Mouse (Mus musculus): ENCODE measurements around the gene Dpt.
"Not testable (repeated sequence)": the region's sequence is repeated elsewhere in the genome, so short reads cannot be mapped to it uniquely, and the experiment has no call there.

Gene Dpt

DNA sequence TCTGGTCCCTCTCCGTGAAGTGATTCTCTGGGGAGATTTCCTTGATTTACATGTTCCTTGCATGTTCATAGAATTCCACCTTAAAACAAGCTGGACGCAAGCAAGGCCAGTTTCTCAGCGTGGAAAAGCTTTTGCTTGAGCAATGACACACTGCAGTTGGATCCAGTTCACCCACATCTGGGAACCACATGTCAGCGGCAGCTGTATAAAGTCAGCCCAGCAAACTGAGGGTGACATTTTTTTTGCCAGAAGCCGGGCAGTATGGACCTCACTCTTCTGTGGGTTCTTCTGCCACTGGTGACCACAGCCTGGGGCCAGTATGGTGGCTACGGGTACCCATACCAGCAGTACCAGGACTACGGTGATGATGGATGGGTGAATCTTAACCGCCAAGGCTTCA is at the start of gene Dpt:
Gene Dpt, plus strand, starts transcription at position 174 of the 400 bp plus-strand sequence.
- peak; percentile 9 for DNase-seq (ENCODE audit: low read depth, low spot score)

DNA sequence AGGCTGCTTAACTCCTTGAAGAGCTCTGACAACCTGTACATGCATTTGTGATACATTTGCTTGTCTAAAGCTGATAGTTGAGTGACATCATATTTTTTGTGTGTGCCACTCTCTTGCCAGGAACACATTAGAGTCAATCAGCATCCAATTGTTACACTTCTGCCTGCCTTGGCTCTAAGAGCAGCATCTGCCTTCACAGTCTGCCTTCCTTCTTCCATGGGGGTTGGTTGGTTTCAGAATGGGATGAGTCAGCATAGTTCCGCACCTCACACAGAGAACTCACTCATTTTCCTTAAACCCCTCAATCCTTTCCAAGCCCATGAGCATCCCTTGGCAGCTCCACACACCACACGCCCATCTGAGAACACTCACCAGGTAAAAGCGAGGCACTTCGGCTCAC is 42.7 kb upstream of the Dpt start:
- no peak for DNase-seq (ENCODE audit: low read depth, low spot score)

DNA sequence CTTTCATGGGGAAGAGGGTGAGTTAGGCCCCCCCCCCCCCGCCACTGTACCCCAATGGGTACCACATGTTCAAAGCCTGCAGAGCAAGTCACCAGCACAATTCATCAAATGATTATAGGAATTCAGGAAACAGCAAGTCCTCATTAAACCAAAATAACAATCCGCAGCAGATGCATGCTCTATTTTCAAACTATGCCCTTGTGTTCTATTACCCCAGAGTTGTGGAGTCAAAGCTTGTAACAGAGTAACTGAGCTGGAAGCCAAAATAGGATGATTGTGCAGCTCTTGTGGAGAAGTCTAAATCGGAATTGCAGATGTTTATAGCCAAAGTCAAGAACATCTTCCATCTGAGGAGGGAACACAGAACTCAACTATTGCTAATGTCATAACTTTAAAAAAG is 40.8 kb upstream of the Dpt start:
- DNase-seq (ENCODE audit: low read depth, low spot score) = no peak

DNA sequence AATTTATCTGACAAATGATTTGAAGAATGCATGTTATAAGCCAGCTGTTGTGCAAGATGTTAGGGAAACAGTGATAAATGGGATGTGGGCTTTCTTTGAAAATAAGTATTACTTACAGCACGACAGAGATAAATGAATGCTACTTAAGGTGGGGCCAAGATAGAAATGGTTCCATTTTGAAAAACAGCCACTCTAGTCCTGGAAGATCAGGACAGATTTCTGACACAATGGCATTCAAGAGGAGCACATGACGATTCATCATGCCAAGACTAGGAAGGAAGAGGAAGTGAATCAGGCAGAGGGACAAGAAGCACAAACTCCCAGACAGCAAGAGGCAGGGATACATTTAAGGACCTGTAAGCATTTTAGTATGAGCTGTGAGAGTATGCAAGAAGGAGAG is 39.5 kb upstream of the Dpt start:
- DNase-seq (ENCODE audit: low read depth, low spot score) = no peak

DNA sequence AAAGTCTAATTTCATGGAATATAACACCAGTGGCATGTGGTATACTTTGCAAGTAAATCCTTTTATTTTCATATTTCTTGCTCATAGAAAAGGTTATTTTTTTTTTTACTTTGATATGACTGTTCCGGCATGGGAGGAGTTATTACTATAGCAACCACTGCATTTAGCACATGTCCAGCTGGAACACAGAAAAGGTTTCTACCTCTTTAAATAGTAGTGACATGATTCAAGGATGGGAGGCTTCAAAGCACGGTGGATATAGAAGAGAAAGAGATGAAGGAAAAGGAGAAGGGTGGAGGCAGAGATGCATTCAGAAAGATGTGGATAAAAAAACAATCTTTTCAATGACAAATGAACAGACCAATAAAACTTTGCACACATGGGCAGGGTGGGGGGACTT is 38.0 kb upstream of the Dpt start:
- no peak for DNase-seq (ENCODE audit: low read depth, low spot score)

DNA sequence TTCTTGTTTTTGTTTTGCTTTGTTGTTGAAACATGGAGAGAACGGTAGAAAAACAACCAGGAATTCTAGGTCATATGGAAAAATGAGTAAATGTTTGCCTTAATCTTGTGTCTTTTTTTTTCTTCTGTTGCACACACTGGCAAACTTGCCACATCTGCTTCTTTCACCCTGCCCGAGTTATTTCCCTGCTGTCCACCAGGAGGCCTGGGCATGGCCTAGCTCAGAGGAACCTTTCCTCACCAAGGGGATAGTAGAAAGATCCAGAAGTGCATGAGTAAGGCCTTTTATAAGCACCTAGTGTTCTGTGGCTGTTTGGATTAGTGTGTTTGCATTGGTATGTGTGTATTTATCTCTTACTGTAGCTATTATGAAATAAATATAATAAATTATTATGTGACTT is 34.2 kb upstream of the Dpt start:
- DNase-seq (ENCODE audit: low read depth, low spot score) = no peak

DNA sequence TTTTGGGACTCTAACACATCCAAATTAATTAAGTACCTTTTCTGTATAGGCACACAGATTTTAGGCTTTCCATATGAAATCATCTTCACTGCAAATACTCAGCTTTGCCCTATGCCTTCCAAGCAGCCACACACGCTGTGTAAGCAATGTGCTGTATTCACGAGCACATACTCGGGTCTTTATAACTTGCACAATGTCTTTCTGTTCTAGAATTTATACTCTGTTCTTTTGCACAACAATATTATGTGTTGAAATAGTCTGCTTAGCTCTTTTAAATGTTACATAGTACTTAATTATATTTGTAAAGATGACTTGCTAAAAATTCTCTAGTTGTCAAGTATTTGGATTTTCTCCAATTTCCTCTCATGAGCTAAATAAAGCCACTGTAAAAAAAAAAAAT is 29.8 kb upstream of the Dpt start:
- no peak for DNase-seq (ENCODE audit: low read depth, low spot score)

DNA sequence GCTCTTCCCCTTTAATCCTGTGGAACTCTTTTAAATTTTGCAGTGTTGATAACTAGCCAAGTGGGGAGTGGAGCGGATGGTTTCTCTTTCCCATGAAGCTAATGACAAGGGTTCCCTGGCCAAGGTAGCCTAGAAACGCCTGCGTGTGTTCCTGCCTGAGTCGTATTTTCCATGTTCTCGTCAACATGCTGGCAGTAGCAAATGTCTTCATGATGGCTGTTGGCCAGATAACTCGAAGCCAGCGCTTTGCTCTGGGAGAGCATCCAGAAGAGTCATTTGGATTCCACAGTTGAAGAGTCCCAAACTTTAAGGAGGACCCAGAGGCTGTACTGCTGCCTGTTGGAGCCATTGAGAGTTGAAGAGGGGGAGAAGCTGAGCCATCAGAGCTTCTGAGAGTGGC is 25.8 kb upstream of the Dpt start:
- DNase-seq (ENCODE audit: low read depth, low spot score) = no peak

DNA sequence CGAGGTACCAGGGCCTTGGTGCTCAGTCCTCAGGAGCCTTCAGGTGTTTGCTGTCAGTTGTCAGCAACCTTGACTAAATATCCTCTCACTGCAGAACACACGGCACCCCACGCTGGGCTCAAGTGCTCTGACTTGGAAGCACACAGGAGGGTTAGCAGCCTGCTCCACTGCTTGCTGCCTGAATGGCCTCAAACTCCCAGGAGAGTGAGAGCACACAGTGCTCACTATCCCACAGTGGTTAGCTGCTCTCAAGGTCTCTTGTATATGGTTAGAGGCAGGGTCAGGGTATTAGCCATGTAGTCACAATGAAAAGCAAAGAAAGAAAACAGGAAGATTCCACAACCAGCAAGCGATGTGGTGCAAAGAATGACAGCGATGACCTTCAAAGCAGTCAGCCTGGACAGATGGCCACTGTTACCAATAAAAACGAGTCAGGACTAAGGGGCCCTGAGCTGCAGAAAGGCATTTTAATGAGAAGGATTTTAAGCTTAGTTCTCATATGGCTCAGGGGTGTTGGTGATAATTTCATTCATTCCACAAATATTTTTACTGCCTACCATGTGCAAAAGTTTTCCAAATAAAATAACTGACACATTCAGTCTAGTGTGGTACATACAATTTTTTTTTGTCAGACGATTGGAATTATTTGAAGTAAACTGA is 15.5 kb upstream of the Dpt start:
- no peak for DNase-seq (ENCODE audit: low read depth, low spot score)

DNA sequence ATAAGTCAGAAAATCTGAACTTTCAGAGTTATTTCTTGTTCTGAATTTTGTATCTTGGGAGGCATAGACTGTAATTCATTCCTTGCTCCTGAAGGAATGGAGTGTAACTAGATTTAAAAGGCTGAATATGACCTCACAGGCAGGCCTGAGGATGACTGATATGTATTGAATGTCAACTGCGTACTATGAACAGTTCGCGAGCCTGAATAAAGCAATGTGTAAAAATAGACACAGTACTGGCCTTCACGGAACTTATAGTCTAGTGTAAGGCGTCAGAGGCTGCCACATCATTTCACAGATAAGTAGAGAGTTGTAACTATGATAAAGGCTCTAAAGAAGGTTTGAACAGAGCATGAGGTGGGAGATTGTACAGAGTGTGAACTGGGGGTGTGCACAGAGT is 10.3 kb upstream of the Dpt start:
- no peak for DNase-seq (ENCODE audit: low read depth, low spot score)

DNA sequence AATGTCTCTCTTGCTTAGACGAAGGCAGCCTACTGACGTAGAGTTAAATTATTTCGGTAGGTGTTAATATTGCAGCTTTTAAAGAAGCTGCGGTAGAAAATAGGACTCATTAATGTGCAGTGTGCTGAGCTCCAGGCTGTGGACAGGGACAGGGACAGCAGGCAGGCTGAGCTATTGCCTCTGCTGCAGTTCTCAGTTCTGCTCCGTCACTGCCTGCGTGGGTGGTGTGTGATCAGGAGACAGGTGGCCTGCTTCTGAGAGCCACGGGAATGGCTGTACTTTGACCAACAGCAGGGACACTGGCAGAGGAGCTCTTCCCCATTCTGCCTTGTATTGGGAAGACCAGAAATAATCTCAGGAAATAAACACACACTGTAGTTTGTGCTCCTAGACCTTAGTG is 8.7 kb upstream of the Dpt start:
- DNase-seq (ENCODE audit: low read depth, low spot score) = no peak

DNA sequence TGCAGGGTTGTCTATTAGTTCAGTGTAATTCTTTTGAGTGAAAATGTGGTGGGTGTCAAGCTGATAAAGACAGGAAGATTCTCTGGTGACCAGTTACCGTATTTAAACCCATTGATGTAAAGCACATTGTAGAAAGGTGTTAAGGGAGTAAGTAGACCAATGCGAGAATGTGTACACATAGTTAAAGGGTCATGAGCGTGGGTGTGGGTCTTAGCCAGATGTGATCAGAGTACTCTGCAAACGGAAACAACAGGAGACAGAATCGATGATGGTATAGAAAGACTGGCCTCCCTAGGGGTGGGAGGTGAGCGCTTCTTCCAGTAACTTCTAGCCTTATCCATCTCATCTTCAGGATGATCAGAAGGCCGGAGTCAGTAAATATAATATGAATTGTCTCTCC is 8.2 kb upstream of the Dpt start:
- no peak for DNase-seq (ENCODE audit: low read depth, low spot score)

DNA sequence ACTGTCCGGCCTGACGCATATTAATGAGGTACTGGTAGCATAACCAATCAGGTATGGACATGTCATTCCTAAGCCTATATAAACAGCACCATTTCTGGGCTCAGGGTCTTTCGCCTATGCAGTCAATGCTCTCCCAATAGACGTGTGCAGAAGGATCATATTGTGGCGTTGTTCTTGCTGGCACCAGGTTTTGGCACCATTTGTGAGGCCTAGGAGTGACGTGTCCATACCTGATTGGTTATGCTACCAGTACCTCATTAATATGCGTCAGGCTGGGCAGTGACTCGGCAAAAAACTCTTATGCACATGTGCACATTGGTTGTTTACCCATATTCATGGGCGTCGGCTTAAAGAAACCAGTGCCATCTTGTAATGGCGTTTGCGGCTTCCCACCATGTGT is 6.1 kb upstream of the Dpt start:
- not testable (repeated sequence) for DNase-seq (ENCODE audit: low read depth, low spot score)

DNA sequence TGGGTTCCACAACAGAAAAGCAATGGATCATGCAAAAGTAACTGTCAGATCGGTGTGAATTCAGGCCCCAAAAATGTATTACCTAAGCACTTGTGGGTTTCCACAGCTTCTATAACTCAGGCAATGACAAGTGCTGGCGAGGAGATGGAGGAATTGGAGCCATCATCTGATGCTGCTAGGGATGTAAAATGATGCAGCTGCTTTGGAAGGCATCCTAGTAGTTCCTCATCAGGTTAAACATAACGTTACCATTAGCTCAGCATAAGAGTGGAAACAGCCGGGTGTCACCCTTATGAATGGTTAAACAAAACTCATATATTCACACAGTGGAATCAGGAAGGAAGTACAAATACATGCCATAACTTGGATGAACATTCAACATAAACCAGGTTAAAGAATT is 3.4 kb upstream of the Dpt start:
- no peak for DNase-seq (ENCODE audit: low read depth, low spot score)

DNA sequence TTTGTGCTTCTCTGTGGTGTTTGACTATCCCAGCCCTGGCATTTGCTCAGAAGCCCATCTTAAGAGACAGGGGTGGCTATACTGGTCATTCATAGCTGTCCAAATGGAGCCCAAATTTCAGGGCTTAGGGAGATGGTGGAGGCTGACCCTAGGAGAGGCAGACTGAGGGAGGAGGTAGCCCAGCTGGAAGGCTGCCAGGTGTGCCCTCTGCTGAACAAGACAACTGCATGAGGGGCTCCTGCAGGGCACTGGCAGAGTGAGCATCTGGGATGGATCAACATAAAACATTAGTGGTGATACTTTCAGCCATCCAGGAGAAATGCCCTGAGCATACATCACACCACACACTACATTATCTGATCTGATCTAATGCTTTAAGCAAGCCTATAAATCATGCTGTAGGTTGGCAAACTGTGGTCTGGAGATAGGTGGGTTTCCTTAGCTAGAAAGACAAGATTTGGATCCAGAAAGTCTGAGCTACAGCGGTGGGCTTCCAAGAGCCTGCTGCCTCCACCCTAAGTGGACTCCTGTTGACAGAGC is 1.4 kb downstream of the Dpt start:
- no peak for DNase-seq (ENCODE audit: low read depth, low spot score)

DNA sequence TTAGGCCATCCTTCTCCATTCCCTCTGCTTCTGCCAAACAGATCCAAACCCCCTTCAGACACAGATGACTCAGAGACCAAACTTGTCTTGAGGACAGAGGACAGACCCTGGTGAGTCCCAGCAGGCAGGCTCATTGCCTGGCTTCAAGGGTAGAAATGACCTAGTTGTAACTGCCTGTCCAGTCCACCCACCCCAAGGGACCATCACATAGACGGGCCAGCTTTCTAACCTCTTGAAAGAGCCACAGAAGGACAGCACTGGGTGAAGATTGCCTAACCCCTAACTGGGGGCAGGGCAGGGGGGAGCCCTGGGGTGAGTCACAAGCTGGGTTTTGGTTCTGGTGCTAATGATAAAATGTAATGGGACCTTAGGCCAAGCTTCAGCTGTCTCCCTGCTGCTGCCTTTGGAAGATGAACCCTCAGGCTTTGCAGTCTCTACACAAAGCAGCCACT is 2.1 kb downstream of the Dpt start:
- DNase-seq (ENCODE audit: low read depth, low spot score) = no peak

DNA sequence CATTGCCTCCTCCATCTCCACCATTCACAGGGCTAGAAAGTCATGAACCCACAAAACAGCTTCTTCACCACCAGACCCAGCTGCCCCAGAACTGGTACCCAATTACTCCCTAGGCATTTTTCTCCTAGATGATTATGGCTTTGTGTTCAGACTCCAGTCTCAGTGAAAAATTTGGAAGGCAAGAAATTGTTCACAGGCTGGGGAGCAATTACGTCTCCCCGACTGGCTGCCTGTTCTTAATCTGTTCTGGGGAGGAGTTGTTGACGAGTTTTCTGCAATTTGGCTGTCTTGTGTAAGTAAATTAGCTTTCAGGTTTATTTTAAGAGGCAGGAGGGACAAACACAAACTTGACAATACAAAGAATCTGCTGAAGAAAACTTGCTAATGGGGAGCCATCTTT is 2.7 kb downstream of the Dpt start:
- DNase-seq (ENCODE audit: low read depth, low spot score) = no peak

DNA sequence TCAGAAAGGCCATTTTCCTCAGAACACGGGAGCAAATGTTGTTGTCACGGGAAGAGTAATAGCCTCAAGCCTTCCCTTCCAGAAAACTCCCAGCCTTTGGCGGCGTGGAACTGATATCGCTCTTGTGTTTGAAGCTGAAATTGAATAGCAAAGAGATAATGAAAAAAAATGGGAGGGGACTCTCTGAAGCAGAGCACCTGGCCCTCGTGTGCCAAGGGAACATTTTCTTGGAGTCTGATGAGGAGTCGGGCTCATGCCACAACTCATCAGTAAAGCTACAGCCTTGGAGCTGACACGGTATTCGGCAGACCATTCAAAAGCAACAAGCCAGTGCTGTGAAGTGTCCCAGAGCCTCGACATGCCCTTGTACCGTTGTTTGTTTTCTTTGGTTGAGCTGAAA is 7.8 kb downstream of the Dpt start:
- DNase-seq (ENCODE audit: low read depth, low spot score) = no peak

DNA sequence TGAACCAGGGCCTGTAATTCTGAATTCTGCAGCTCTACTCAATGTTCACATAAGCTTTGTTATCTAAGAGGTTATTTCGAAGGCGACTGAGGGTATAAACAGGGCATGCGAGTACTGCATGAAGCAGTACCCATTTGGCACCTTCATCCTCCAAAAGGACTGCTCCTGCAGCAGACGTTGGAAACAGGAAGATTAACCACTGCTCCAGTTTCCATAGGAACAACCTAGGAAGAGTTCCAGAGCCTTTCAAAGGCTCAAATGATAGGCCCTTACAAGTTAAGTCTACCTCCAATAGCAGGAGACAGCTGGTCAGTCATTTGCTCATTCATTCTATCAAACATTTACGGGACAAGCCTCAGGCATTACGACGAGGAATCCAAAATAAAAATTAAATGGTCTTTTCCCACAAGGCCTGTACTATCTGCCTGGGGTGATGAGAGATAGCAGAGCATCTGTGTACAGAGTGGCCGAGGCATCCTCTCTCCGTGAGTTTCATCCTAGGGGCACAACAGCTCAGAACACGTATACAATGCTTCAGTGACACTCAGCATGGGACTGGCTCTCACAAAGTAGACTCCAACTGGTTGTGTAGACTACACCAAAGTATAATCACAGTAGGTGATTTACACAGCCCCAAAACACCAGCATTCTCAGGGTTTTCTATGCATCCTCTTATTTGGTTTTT is 8.4 kb downstream of the Dpt start:
- no peak for DNase-seq (ENCODE audit: low read depth, low spot score)

DNA sequence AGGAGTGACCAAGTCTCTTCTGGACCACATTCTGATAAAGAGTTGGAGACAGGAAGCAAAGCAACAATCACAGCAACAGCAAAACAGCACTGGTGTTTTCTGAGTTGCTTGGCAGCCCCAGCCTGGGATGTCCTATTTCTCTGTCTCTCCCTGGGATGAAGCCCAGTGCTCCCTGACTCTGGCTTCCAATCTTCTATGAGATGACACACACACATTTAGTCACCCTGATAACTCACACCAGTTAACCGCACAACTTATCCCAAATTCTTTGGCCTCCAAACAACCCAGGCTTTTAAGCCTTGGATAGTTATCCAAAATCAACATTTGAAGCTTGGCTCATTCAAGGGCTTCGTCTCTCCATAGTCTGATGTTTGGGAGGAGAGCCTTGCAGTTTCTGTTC is 12.9 kb downstream of the Dpt start:
- DNase-seq (ENCODE audit: low read depth, low spot score) = no peak

DNA sequence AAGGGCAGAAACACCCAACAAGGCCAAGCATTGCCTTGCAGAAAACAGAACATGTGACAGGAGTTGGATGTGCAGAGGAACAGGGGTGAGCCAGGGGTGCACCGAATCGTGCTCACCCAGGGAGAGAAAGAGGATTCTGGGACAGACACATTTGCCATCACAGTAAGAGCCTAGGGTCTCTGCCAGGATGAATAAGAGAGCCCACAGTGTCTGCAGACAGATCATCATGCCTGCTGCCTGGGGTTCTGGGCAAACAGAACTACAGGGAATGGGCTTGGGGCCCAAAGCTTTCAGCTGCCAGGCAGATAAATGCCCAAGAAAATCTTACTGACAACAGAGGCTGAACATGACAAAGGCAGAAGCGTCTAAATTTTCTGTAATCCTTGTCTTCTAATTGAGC is 14.9 kb downstream of the Dpt start:
- DNase-seq (ENCODE audit: low read depth, low spot score) = no peak

DNA sequence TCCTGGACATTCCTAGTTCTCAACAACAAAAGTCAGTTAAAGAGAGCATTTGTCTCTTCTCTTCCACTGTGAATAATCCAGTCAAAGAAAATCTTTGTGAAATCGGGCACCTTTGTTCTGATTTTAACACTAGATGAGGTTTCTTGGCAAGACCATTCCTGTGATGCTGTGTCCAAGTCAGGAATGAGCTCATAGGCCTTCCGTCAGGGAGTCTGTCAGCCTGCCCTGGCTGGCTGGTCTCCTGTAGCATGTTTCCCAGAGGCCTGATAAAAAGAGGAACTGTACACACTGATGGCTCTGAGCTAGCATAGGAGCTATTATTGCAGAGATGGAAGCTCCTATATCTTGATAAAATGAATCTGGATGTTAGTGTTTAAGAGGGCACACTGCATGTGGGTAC is 17.8 kb downstream of the Dpt start:
- no peak for DNase-seq (ENCODE audit: low read depth, low spot score)

DNA sequence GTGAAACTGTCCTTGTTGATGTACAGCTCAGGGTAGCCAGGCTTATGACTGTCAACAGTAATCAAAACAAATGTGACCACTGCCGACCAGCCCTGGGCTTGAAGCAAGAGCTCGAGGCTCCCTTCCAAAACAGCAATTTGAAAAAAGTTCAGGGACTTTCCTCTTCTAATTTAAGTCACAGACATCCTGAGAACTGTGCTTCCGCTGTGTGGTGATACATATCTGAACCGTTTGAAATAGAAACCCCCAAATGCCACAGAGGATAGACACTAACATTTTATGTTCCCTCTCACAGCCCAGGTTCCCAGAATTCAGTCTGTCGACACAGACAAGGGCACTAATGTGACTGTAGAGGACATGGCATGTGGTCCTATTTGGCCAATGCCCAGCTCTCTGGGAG is 18.9 kb downstream of the Dpt start:
- DNase-seq (ENCODE audit: low read depth, low spot score) = no peak

DNA sequence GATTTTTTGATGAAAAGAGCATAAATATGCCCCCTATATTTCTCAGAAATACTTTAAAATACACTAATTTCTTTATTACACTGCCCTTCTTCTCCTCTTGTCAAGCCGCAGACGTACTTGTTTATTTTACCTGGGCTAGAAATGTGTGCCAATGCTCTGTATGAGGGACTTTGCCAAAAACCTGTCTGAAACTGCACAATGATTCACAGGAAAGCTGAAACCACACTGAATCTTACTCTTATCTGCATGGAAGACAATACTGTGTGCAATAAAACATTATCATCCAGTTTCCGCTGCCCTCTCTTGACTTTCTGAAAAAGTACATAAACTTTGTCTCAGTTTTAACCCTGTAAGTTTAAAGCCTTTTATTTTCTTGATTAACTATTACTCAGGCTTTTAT is 20.9 kb downstream of the Dpt start:
- DNase-seq (ENCODE audit: low read depth, low spot score) = no peak

Measured in embryo, embryonic 11.5 days (tissue).